Mouse (Mus musculus): Measurements from ENCODE around the gene Srgap3. TPM values are rescaled to one million over a fixed set of nuclear protein-coding genes. Genes with fewer than 3 reads are reported as not detected.

Srgap3 gene
- polyA plus RNA-seq, 1 experiment = 91.4 TPM

- H3K4me3 ChIP-seq (ENCODE audit: insufficient read depth, low read length) = no peak overlapping the region
- TF ChIP-seq CTCF (IDR thresholded peaks at IDR 0.05; ENCODE audit: extremely low read depth, insufficient read depth, low read length) (no peak), POLR2A (IDR thresholded peaks at IDR 0.05; ENCODE audit: extremely low read depth, insufficient read depth, low read length) (no peak)
- H3K4me1 ChIP-seq (ENCODE audit: control insufficient read depth, insufficient read depth, low read length) = peaks cover 8% of the 10 kb centered on the region
- H3K27ac ChIP-seq (ENCODE audit: insufficient read depth, low read length) = no peak overlapping the region
Observed at GRCm38 (mm10) chr6:112835413-112835812, 111.7 kb downstream of the Srgap3 start.

- Histone ChIP-seq H3K4me3 (ENCODE audit: insufficient read depth, low read length) (no peak overlapping the region), H3K27ac (ENCODE audit: insufficient read depth, low read length) (0 out of 2 replicates have a peak overlapping the region, but pooled peaks have one; percentile 8), H3K4me1 (ENCODE audit: control insufficient read depth, insufficient read depth, low read length) (0 out of 2 replicates have a peak, but pooled peaks cover 5% of the 10 kb centered on the region)
- TF ChIP-seq POLR2A (IDR thresholded peaks at IDR 0.05; ENCODE audit: extremely low read depth, insufficient read depth, low read length) (no peak), CTCF (IDR thresholded peaks at IDR 0.05; ENCODE audit: extremely low read depth, insufficient read depth, low read length) (no peak)
Observed at GRCm38 (mm10) chr6:112834430-112834829, 112.6 kb downstream of the Srgap3 start.

DNA sequence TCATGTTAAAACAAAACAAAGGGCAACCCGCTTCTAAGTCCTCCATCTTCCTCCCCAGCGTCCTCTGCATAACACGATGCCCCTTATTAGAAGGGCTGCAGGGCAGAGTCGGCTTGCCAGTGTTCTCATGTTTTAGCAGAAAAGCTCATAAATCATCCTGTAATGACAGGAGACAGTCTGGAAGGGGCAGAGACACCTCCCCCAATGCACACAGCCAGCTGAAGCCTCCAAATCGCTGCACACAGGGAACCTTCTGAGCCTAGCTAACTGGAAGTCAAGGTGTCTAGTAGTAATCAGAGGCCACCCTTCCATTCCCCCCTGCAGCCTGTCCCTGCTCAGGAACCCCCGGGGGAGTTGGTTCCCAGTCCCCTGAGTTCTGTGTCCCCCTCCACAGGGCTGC lies 113.3 kb downstream of the Srgap3 start:
- H3K4me1 ChIP-seq (ENCODE audit: control insufficient read depth, insufficient read depth, low read length) = 0 out of 2 replicates have a peak, but pooled peaks cover 4% of the 10 kb centered on the region
- H3K27ac ChIP-seq (ENCODE audit: insufficient read depth, low read length) = no peak overlapping the region
- TF ChIP-seq POLR2A (IDR thresholded peaks at IDR 0.05; ENCODE audit: extremely low read depth, insufficient read depth, low read length) (no peak), CTCF (IDR thresholded peaks at IDR 0.05; ENCODE audit: extremely low read depth, insufficient read depth, low read length) (no peak)

DNA sequence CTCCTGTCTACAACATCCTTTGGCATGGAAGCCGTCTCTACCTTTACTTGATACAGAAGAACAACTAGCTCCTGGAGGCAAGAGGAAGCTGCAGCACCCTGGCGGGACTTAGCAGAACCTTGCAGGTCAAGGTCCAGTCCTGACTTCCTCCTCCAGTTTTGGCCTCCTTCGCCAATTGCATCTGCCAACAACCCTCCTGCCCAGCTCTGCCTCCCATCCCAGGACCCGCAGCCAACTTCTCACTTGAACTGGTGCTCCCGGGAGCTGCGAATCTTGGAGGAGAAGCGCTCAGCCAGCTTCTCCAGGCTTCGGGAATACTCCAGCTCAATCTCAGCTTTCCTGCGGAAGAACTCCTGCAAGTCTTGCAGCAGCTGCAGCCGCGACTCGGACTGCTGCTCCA lies 117.9 kb downstream of the Srgap3 start:
- H3K27ac ChIP-seq (ENCODE audit: insufficient read depth, low read length) = no peak overlapping the region
- peaks cover 8% of the 10 kb centered on the region for H3K4me1 ChIP-seq (ENCODE audit: control insufficient read depth, insufficient read depth, low read length)
- TF ChIP-seq CTCF (IDR thresholded peaks at IDR 0.05; ENCODE audit: extremely low read depth, insufficient read depth, low read length) (no peak), POLR2A (IDR thresholded peaks at IDR 0.05; ENCODE audit: extremely low read depth, insufficient read depth, low read length) (no peak)
- H3K4me3 ChIP-seq (ENCODE audit: insufficient read depth, low read length) = no peak overlapping the region

More for the DNA sequence above, 113.3 kb downstream of the Srgap3 start:
- no peak overlapping the region for H3K4me3 ChIP-seq (ENCODE audit: insufficient read depth, low read length)

DNA sequence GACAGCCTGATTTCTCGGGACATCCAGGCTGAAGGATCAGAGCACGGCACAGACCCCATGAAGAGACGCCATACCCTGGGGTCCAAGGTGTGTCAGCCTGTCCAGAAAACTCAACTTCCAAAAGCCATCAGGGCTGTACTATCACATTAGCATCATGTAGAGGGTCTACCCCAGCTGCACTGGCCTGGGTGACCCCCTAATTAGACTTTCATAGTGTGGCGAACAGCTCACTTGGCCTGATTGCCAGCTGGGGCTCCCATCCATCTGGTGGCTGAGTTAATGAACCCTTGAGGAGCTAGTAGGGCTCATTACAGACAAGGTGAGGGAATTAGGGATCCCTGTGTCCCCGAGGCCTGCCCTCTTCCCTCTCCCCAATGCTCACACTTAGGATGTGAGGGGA lies 118.6 kb downstream of the Srgap3 start:
- no peak overlapping the region for H3K4me3 ChIP-seq (ENCODE audit: insufficient read depth, low read length)
- TF ChIP-seq CTCF (IDR thresholded peaks at IDR 0.05; ENCODE audit: extremely low read depth, insufficient read depth, low read length) (no peak), POLR2A (IDR thresholded peaks at IDR 0.05; ENCODE audit: extremely low read depth, insufficient read depth, low read length) (no peak)
- peaks cover 9% of the 10 kb centered on the region for H3K4me1 ChIP-seq (ENCODE audit: control insufficient read depth, insufficient read depth, low read length)
- no peak overlapping the region for H3K27ac ChIP-seq (ENCODE audit: insufficient read depth, low read length)

- no peak for TF ChIP-seq CTCF (IDR thresholded peaks at IDR 0.05; ENCODE audit: extremely low read depth, insufficient read depth, low read length)
- TF ChIP-seq POLR2A (IDR thresholded peaks at IDR 0.05; ENCODE audit: extremely low read depth, insufficient read depth, low read length) = no peak
- Histone ChIP-seq H3K27ac (ENCODE audit: insufficient read depth, low read length) (peak overlapping the region; percentile 66; the same call in 1 of the 2 replicates), H3K4me3 (ENCODE audit: insufficient read depth, low read length) (no peak overlapping the region), H3K4me1 (ENCODE audit: control insufficient read depth, insufficient read depth, low read length) (peaks cover 19% of the 10 kb centered on the region)
Observed at GRCm38 (mm10) chr6:112825657-112826056, 121.4 kb downstream of the Srgap3 start.

- Histone ChIP-seq H3K4me3 (ENCODE audit: insufficient read depth, low read length) (no peak overlapping the region), H3K27ac (ENCODE audit: insufficient read depth, low read length) (peak overlapping the region; percentile 54), H3K4me1 (ENCODE audit: control insufficient read depth, insufficient read depth, low read length) (peaks cover 25% of the 10 kb centered on the region)
- TF ChIP-seq CTCF (IDR thresholded peaks at IDR 0.05; ENCODE audit: extremely low read depth, insufficient read depth, low read length) (no peak), POLR2A (IDR thresholded peaks at IDR 0.05; ENCODE audit: extremely low read depth, insufficient read depth, low read length) (no peak)
Observed at GRCm38 (mm10) chr6:112823096-112823495, 124.0 kb downstream of the Srgap3 start.

DNA sequence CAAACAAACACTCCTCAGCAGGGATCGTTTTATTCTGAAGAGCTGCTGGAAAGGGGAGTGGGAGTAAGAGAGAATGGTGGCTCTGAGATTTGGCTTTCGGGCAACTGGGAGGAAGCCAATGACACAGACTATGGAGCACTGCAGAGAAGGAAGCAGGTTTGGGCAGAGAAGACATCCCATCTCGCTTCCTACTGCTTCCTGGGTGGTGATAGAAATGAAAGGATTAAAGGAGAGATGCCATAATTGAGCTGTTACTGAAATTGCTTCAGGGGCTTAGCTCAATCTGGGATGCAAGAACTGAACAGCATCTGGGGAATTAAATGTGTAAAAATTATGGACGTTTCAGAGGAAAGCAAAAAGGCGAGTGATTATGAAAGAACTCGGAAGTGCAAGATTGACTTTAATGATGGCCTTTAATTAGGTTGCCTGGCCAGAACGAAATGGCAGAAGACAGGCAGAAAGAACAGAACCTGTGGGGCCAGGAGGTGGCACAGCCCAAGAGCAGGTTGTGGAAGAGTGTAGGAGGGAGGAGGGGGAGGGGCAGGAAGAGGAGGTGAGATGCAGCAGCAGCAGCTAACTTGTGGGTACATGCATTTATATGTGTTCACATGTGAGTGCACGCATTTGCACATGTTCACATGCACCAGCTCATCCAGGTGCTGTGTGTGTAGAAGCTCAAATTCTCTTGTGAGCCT lies 126.6 kb downstream of the Srgap3 start:
- Histone ChIP-seq H3K4me1 (ENCODE audit: control insufficient read depth, insufficient read depth, low read length) (peaks cover 29% of the 10 kb centered on the region), H3K4me3 (ENCODE audit: insufficient read depth, low read length) (no peak overlapping the region), H3K27ac (ENCODE audit: insufficient read depth, low read length) (peak overlapping the region; percentile 43)
- TF ChIP-seq POLR2A (IDR thresholded peaks at IDR 0.05; ENCODE audit: extremely low read depth, insufficient read depth, low read length) (no peak), CTCF (IDR thresholded peaks at IDR 0.05; ENCODE audit: extremely low read depth, insufficient read depth, low read length) (no peak)

- H3K4me1 ChIP-seq (ENCODE audit: control insufficient read depth, insufficient read depth, low read length) = peaks cover 22% of the 10 kb centered on the region
- no peak overlapping the region for H3K27ac ChIP-seq (ENCODE audit: insufficient read depth, low read length)
- TF ChIP-seq CTCF (IDR thresholded peaks at IDR 0.05; ENCODE audit: extremely low read depth, insufficient read depth, low read length) = no peak
- no peak for TF ChIP-seq POLR2A (IDR thresholded peaks at IDR 0.05; ENCODE audit: extremely low read depth, insufficient read depth, low read length)
- no peak overlapping the region for H3K4me3 ChIP-seq (ENCODE audit: insufficient read depth, low read length)
Observed at GRCm38 (mm10) chr6:112818403-112818901, 128.6 kb downstream of the Srgap3 start.

DNA sequence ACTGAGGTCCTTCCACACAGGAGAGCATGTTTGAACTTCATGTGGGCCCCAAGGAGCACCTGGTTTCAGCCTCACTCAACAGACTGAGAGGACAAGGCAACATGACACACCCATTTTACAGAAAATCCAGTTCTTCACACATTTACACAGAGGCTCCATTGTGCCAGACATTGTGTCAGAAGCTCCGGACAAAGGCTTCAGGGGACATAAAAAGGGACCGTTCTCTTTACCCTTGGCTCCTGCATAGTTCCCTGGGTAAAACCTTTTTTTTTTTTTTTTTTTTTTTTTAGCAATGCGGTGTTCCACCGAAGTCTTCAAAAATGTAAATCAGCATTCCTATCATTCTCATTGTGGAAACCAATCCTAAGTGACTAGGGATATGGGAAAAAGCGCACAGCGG lies 131.5 kb downstream of the Srgap3 start:
- peaks cover 11% of the 10 kb centered on the region for H3K4me1 ChIP-seq (ENCODE audit: control insufficient read depth, insufficient read depth, low read length)
- no peak overlapping the region for H3K4me3 ChIP-seq (ENCODE audit: insufficient read depth, low read length)
- H3K27ac ChIP-seq (ENCODE audit: insufficient read depth, low read length) = no peak overlapping the region
- TF ChIP-seq POLR2A (IDR thresholded peaks at IDR 0.05; ENCODE audit: extremely low read depth, insufficient read depth, low read length) (no peak), CTCF (IDR thresholded peaks at IDR 0.05; ENCODE audit: extremely low read depth, insufficient read depth, low read length) (no peak)
